Mouse (Mus musculus): ENCODE measurements at regions not wholly inside any gene's neighbourhood (a gene's known extent, or its start where the extent isn't known, plus 50 kb on each side); places are given as distances from the start of the nearest gene placed in this dataset.

DNA sequence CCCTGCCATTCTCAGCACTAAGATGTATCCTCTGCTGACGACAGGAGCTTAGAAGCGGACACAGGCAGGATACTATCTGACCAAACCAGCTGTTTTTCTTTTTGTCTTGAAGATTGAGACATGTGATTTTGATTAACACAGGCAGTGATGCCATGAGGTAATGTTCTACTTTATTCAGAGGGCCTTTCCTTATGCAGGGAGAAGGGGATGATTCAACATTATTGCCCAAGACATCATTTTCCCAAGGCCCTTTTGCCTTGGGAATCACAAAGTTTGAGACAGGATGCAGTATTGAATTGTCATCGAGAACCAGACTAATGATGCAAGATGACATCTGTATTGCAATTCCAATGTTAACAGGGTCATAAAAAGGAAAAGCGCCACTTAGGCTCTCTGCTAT lies 571.7 kb upstream of the Gm9747 start:
- Histone ChIP-seq H3K27ac (ENCODE audit: insufficient read depth, low read length) (no peak overlapping the region), H3K9ac (ENCODE audit: low read depth, poor library complexity, severe bottlenecking) (no peak overlapping the region), H3K36me3 (ENCODE audit: control insufficient read depth, insufficient read depth, low read length, poor library complexity, severe bottlenecking) (no peaks in the 10 kb centered on the region), H3K4me1 (ENCODE audit: control insufficient read depth, insufficient read depth, low read length) (no peaks in the 10 kb centered on the region), H3K4me3 (ENCODE audit: low read depth, low read length) (no peak overlapping the region), H3K27me3 (ENCODE audit: control insufficient read depth, insufficient read depth, low read length, poor library complexity, severe bottlenecking) (no peaks in the 10 kb centered on the region), H3K9me3 (replicated peaks; ENCODE audit: control insufficient read depth, insufficient read depth, low read length, poor library complexity, severe bottlenecking) (no peaks in the 10 kb centered on the region)
- TF ChIP-seq CTCF (IDR thresholded peaks at IDR 0.05; ENCODE audit: low read depth, low read length) (no peak), POLR2A (IDR thresholded peaks at IDR 0.05; ENCODE audit: insufficient read depth, low read length) (no peak), EP300 (IDR thresholded peaks at IDR 0.05; ENCODE audit: insufficient read depth, low read depth, low read length) (no peak)

DNA sequence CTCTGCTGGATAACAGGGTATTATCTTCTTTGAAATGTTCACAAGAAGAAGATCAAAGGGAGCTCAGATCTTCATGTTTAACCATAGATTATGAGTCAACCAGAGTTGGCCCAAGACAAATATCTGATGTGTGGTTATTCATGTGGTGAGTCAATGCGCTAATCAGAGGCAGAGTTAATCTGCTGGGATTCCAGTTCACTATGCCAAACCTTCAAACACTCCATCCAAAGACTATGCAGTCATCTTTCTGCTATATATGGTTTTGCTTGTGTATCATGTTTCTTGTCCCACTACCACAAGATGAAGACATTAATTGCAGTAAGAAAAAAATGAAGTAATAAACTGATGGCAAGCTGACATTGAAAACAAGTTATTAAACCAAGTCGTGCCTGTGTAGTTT lies 561.8 kb upstream of the Gm9747 start:
- Histone ChIP-seq H3K9ac (ENCODE audit: low read depth, poor library complexity, severe bottlenecking) (no peak overlapping the region), H3K4me1 (ENCODE audit: control insufficient read depth, insufficient read depth, low read length) (no peaks in the 10 kb centered on the region), H3K27me3 (ENCODE audit: control insufficient read depth, insufficient read depth, low read length, poor library complexity, severe bottlenecking) (no peaks in the 10 kb centered on the region), H3K36me3 (ENCODE audit: control insufficient read depth, insufficient read depth, low read length, poor library complexity, severe bottlenecking) (no peaks in the 10 kb centered on the region), H3K9me3 (replicated peaks; ENCODE audit: control insufficient read depth, insufficient read depth, low read length, poor library complexity, severe bottlenecking) (no peaks in the 10 kb centered on the region), H3K4me3 (ENCODE audit: low read depth, low read length) (no peak overlapping the region), H3K27ac (ENCODE audit: insufficient read depth, low read length) (no peak overlapping the region)
- TF ChIP-seq CTCF (IDR thresholded peaks at IDR 0.05; ENCODE audit: low read depth, low read length): no peak
- no peak for TF ChIP-seq POLR2A (IDR thresholded peaks at IDR 0.05; ENCODE audit: insufficient read depth, low read length)
- TF ChIP-seq EP300 (IDR thresholded peaks at IDR 0.05; ENCODE audit: insufficient read depth, low read depth, low read length): no peak

DNA sequence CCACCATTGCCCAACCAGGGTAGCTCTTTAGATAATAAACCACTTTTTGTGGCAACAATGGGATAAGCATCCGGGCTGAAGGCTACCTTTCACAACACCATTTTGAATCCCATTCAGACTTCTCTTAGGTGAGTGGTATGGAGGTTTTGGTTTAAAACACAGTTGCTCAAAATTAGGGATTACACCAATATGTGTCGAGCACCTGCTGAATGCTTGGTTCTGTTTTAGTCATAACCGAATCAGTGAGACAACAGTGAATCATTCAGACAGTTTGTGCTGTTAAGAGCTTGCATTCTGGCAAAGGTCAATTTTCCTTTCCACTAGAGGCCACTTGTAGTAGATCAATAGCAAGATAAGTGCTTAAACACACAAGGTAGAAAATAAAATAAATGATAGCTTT lies 561.2 kb upstream of the Gm9747 start:
- Histone ChIP-seq H3K36me3 (ENCODE audit: control insufficient read depth, insufficient read depth, low read length, poor library complexity, severe bottlenecking) (no peaks in the 10 kb centered on the region), H3K4me3 (ENCODE audit: low read depth, low read length) (no peak overlapping the region), H3K9me3 (replicated peaks; ENCODE audit: control insufficient read depth, insufficient read depth, low read length, poor library complexity, severe bottlenecking) (no peaks in the 10 kb centered on the region), H3K27me3 (ENCODE audit: control insufficient read depth, insufficient read depth, low read length, poor library complexity, severe bottlenecking) (no peaks in the 10 kb centered on the region), H3K9ac (ENCODE audit: low read depth, poor library complexity, severe bottlenecking) (no peak overlapping the region), H3K27ac (ENCODE audit: insufficient read depth, low read length) (no peak overlapping the region), H3K4me1 (ENCODE audit: control insufficient read depth, insufficient read depth, low read length) (no peaks in the 10 kb centered on the region)
- TF ChIP-seq CTCF (IDR thresholded peaks at IDR 0.05; ENCODE audit: low read depth, low read length) (no peak), EP300 (IDR thresholded peaks at IDR 0.05; ENCODE audit: insufficient read depth, low read depth, low read length) (no peak), POLR2A (IDR thresholded peaks at IDR 0.05; ENCODE audit: insufficient read depth, low read length) (no peak)

DNA sequence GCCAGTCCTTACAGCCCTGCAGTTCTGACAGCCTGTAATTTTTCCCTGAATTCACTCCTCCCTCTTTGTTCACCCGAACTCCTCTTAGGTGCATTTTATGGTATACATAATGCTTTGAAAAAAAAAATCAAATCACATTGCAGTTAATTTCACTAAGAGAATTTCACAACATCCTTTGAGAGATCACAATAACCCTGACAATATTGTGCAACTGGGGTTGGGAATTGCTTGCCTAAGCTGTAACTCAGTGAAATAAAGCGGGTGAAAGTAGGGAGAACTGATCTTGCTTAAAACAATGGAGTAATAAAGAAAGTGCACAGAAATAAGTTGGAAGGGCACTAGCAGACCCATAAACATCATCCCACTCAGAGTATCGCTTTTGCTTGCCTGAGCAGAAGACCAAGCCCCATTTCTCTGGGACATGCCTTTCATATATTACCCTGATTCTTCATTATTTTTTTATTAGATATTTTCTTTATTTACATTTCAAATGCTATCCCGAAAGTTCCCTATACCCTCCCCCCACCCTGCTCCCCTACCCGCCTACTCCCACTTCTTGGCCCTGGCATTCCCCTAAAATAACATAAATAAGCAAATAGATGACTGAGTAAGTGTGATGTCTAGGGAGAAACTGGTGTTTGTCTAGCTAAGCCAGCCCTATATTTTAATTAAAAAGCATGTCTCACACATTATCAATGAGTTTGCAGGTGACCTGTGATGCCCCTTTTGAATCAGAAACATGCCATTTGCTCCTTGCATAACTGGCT lies 557.2 kb upstream of the Gm9747 start:
- TF ChIP-seq POLR2A (IDR thresholded peaks at IDR 0.05; ENCODE audit: insufficient read depth, low read length): no peak
- no peak for TF ChIP-seq EP300 (IDR thresholded peaks at IDR 0.05; ENCODE audit: insufficient read depth, low read depth, low read length)
- TF ChIP-seq CTCF (IDR thresholded peaks at IDR 0.05; ENCODE audit: low read depth, low read length): no peak
- H3K27ac ChIP-seq (ENCODE audit: insufficient read depth, low read length): no peak overlapping the region

GRCm38 (mm10) chr1:81677768-81678400 lies 555.0 kb upstream of the Gm9747 start:
- Histone ChIP-seq H3K36me3 (ENCODE audit: control insufficient read depth, insufficient read depth, low read length, poor library complexity, severe bottlenecking) (no peaks in the 10 kb centered on the region), H3K4me3 (ENCODE audit: low read depth, low read length) (no peak overlapping the region), H3K27me3 (ENCODE audit: control insufficient read depth, insufficient read depth, low read length, poor library complexity, severe bottlenecking) (no peaks in the 10 kb centered on the region), H3K9me3 (replicated peaks; ENCODE audit: control insufficient read depth, insufficient read depth, low read length, poor library complexity, severe bottlenecking) (no peaks in the 10 kb centered on the region), H3K27ac (ENCODE audit: insufficient read depth, low read length) (no peak overlapping the region), H3K9ac (ENCODE audit: low read depth, poor library complexity, severe bottlenecking) (no peak overlapping the region), H3K4me1 (ENCODE audit: control insufficient read depth, insufficient read depth, low read length) (no peaks in the 10 kb centered on the region)
- TF ChIP-seq POLR2A (IDR thresholded peaks at IDR 0.05; ENCODE audit: insufficient read depth, low read length): no peak
- no peak for TF ChIP-seq CTCF (IDR thresholded peaks at IDR 0.05; ENCODE audit: low read depth, low read length)
- no peak for TF ChIP-seq EP300 (IDR thresholded peaks at IDR 0.05; ENCODE audit: insufficient read depth, low read depth, low read length)

More for the DNA sequence above, 557.2 kb upstream of the Gm9747 start:
- no peak overlapping the region for H3K4me3 ChIP-seq (ENCODE audit: low read depth, low read length)
- H3K9ac ChIP-seq (ENCODE audit: low read depth, poor library complexity, severe bottlenecking): no peak overlapping the region
- no peaks in the 10 kb centered on the region for H3K36me3 ChIP-seq (ENCODE audit: control insufficient read depth, insufficient read depth, low read length, poor library complexity, severe bottlenecking)
- no peaks in the 10 kb centered on the region for H3K4me1 ChIP-seq (ENCODE audit: control insufficient read depth, insufficient read depth, low read length)
- no peaks in the 10 kb centered on the region for H3K9me3 ChIP-seq (replicated peaks; ENCODE audit: control insufficient read depth, insufficient read depth, low read length, poor library complexity, severe bottlenecking)
- no peaks in the 10 kb centered on the region for H3K27me3 ChIP-seq (ENCODE audit: control insufficient read depth, insufficient read depth, low read length, poor library complexity, severe bottlenecking)

- Histone ChIP-seq H3K9me3 (replicated peaks; ENCODE audit: control insufficient read depth, insufficient read depth, low read length, poor library complexity, severe bottlenecking) (peaks cover 14% of the 10 kb centered on the region; the same call in 1 of the 2 replicates), H3K4me1 (ENCODE audit: control insufficient read depth, insufficient read depth, low read length) (no peaks in the 10 kb centered on the region), H3K27ac (ENCODE audit: insufficient read depth, low read length) (no peak overlapping the region), H3K4me3 (ENCODE audit: low read depth, low read length) (no peak overlapping the region), H3K9ac (ENCODE audit: low read depth, poor library complexity, severe bottlenecking) (no peak overlapping the region), H3K36me3 (ENCODE audit: control insufficient read depth, insufficient read depth, low read length, poor library complexity, severe bottlenecking) (no peaks in the 10 kb centered on the region), H3K27me3 (ENCODE audit: control insufficient read depth, insufficient read depth, low read length, poor library complexity, severe bottlenecking) (no peaks in the 10 kb centered on the region)
- TF ChIP-seq EP300 (IDR thresholded peaks at IDR 0.05; ENCODE audit: insufficient read depth, low read depth, low read length) (no peak), CTCF (IDR thresholded peaks at IDR 0.05; ENCODE audit: low read depth, low read length) (no peak), POLR2A (IDR thresholded peaks at IDR 0.05; ENCODE audit: insufficient read depth, low read length) (no peak)
These were observed 536.8 kb upstream of the Gm9747 start for GRCm38 (mm10) chr1:81696129-81696528.

Data from ES-Bruce4 (cell line).